Mouse (Mus musculus) kidney, embryonic 14.5 days (tissue): ENCODE results near the gene Rad51b. TPM values are rescaled to one million over a fixed set of nuclear protein-coding genes. Genes with fewer than 3 reads are reported as not detected.

Experiments used
- ATAC-seq: fragments of 200-750 bp; cut with Nextera tagmentation; 2 replicates; pipeline ENCODE4 v1.8.0; 2017; ENCODE audit warnings: moderate number of reproducible peaks, mild to moderate bottlenecking, moderate TSS enrichment, moderate library complexity; ENCODE audit not compliant: low FRiP score, low TSS enrichment
- H3K27ac ChIP-seq: fragments of 300-500 bp; sonication (generic); 2 replicates; pipeline ENCODE4 v1.5.1; 2014; ENCODE audit warnings: low read depth, mild to moderate bottlenecking, low read length, moderate library complexity, mixed read lengths
- H3K27me3 ChIP-seq: fragments of 300-500 bp; sonication (generic); 2 replicates; pipeline ENCODE4 v1.6.1; 2014; ENCODE audit warnings: mild to moderate bottlenecking, low read length; ENCODE audit not compliant: control insufficient read depth, insufficient read depth
- H3K36me3 ChIP-seq: fragments of 300-500 bp; sonication (generic); 2 replicates; pipeline ENCODE4 v1.6.1; 2014; ENCODE audit warnings: low read length, mixed read lengths; ENCODE audit not compliant: control insufficient read depth, insufficient read depth
- H3K4me1 ChIP-seq: fragments of 300-500 bp; sonication (generic); 2 replicates; pipeline ENCODE4 v1.6.1; 2014; ENCODE audit warnings: low read length, mixed read lengths; ENCODE audit not compliant: control insufficient read depth, insufficient read depth
- H3K4me2 ChIP-seq: fragments of 300-500 bp; sonication (generic); replicated peaks from 2 replicates; pipeline ENCODE4 v1.6.1; 2014; ENCODE audit warnings: low read depth, mild to moderate bottlenecking, low read length
- H3K4me3 ChIP-seq: fragments of 300-500 bp; sonication (generic); 2 replicates; pipeline ENCODE4 v1.5.1; 2014; ENCODE audit warnings: mild to moderate bottlenecking, low read length
- H3K9ac ChIP-seq: fragments of 300-500 bp; sonication (generic); 2 replicates; pipeline ENCODE4 v1.6.1; 2014; ENCODE audit warnings: low read depth, mild to moderate bottlenecking, low read length, moderate library complexity
- H3K9me3 ChIP-seq: fragments of 300-500 bp; sonication (generic); 2 replicates; pipeline ENCODE4 v1.6.1; 2016; ENCODE audit warnings: low read length; ENCODE audit not compliant: control insufficient read depth
- WGBS: fragments of 180-500 bp; shearing (Covaris S2); extraction: QIAGEN DNeasy Blood & Tissue Kit; methylation state at CpG from one replicate; pipeline ENCODE4 v1.1.7; 2014; 5-methylcytosine and 5-hydroxymethylcytosine counted together
- polyA plus RNA-seq: library from polyadenylated mRNA; unstranded; fragments of >200 nt; fragmentation: Nextera tagmentation; extraction: Ambion mirVana; gene quantifications from 2 replicates; pipeline ENCODE4 v1.2.1, GENCODE M21; 2014

The Rad51b gene
- polyA plus RNA-seq, 1 experiment from 2014 or later, result 7.2 TPM

DNA sequence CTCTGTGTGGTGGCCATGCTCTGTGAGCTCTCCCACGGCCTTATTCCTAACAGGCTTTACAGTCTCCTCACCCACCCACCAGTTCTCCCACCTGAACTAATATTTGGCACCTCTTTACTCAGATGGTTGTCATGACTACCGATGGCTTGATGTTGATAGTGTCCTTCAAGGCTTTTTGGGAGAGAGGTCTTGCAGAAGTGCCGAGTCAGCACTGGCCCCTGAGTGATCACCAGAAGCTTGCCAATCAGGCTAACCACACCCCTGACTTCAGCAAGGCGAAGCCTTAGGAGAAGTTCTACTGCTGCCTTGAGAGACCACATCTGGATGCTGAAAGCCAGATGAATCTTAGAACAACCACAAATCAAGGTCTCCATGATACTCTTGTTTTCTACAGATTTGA, 209.3 kb downstream of the Rad51b start:
- Histone ChIP-seq H3K4me1 (peaks cover 21% of the 10 kb centered on the region), H3K9ac (no peak overlapping the region), H3K4me2 (no peak overlapping the region), H3K27ac (peak overlapping the region; percentile 79; the same call in 1 of the 2 replicates), H3K27me3 (no peaks in the 10 kb centered on the region), H3K36me3 (no peaks in the 10 kb centered on the region), H3K4me3 (no peak overlapping the region), H3K9me3 (no peaks in the 10 kb centered on the region)
- 65% methylated on average over 4 of the region's 4 CpGs for WGBS
- ATAC-seq, result no peak

DNA sequence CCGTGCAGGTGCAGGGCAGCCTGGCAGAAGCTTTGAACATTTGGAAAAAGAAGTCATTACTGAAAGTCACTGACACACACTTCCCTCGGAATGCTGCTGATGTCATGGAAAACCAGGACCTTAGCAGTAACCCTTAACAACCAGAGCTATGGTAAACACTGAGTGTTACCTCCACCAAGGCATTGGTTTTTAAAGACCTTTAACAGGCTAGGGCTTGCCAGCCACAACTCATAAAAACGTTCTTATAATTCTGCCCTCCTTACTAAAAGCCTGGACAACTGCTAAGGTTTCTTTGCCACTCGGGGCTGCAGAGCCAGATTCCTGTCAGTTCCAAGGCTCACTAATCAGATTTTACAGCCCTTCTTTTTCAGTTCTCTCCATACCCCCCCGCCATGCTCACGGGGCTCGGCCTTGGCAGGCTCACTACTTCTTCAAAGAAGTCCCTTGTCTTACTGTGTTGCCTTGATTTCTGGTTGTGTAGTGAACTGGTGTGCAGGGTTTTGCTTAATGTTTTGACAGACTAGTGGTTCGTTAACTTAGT, 210.1 kb downstream of the Rad51b start:
- ATAC-seq, result peak; percentile 40; the same call in 1 of the 2 replicates
- H3K36me3 ChIP-seq, result no peaks in the 10 kb centered on the region
- WGBS, result 8% methylated on average over 8 of the region's 8 CpGs
- H3K27me3 ChIP-seq, result no peaks in the 10 kb centered on the region
- H3K9ac ChIP-seq, result no peak overlapping the region
- peaks cover 23% of the 10 kb centered on the region for H3K4me1 ChIP-seq
- H3K4me2 ChIP-seq, result no peak overlapping the region
- H3K27ac ChIP-seq, result peak overlapping the region; percentile 79
- H3K4me3 ChIP-seq, result no peak overlapping the region
- no peaks in the 10 kb centered on the region for H3K9me3 ChIP-seq

DNA sequence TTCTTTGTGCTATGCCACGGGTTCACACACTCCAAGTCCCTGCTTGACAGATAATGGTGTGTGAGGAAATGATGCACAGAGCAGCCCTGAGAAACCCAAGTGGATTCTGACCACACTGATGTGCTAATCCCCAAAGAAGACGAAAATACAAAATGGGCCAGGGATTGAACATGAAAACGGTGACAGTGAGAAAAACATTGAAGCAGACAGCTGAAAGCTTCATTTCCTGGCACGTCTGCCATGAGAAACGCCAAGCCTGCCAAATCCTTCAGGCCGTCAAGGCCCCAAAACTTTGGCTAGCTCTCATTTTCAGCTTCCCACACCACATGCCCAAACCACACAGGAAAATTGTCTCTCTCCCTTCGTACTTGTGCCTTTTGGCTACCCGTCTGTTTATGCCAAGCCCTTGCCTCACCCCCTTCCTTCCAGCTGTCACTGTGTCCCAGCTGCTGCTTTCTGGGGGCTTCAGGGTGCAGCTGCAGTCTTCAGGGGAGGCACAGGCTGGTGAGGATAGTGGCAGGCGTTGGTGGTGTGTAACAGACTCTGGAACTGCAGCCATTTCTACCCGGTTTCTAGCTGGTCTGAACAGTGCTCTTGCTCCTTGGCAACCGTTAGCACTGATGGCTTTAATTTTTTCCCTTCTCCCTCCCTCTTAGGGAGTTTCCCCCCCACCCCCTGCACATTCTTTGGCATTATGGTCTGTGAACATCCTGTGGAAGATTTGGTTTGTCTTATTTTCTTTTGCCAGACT, 214.5 kb downstream of the Rad51b start:
- no peaks in the 10 kb centered on the region for H3K36me3 ChIP-seq
- 53% methylated on average over 11 of the region's 11 CpGs for WGBS
- H3K4me3 ChIP-seq, result no peak overlapping the region
- H3K9ac ChIP-seq, result no peak overlapping the region; the same call in 1 of the 2 replicates
- H3K27me3 ChIP-seq, result no peaks in the 10 kb centered on the region
- H3K4me2 ChIP-seq, result no peak overlapping the region
- peaks cover 18% of the 10 kb centered on the region for H3K4me1 ChIP-seq
- ATAC-seq, result peak; percentile 37; the same call in 1 of the 2 replicates
- peak overlapping the region; percentile 83 for H3K27ac ChIP-seq
- no peaks in the 10 kb centered on the region for H3K9me3 ChIP-seq

DNA sequence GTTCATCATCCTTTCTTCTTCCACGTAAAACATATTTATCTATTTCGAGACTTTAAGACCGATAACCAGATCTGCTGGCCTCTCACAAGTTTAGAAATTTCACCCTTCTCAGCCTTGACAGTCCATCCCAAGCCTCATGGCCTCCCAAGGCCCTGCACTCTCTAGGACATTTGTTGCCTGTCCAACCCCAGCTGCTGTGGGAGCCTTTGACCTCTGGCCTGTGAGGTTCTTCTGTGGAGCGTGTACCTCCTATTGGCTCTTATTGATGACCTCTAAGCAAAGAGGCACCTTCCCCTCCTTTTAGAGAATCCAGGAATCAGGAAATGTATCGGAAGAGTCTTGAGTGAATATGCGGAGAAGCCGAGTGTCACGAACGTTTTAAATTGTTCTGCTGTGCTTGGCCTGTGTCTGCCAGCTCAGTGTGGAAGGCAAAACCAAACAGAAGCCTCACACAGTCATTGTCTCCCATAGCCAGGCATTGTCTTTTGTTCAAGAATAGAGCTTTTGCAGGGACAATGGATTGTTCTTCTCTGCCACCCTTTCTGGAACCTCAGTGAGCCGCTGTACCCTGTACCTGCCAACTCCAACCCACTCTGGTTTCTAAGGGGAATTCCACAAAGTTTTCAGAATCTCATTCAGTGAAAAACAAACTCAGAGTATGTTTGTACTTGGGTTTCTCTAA, 215.3 kb downstream of the Rad51b start:
- Histone ChIP-seq H3K4me2 (no peak overlapping the region), H3K27ac (peak overlapping the region; percentile 83), H3K4me3 (no peak overlapping the region), H3K27me3 (no peaks in the 10 kb centered on the region), H3K9ac (no peak overlapping the region), H3K36me3 (no peaks in the 10 kb centered on the region), H3K4me1 (peaks cover 11% of the 10 kb centered on the region), H3K9me3 (no peaks in the 10 kb centered on the region)
- 67% methylated on average over 10 of the region's 10 CpGs for WGBS
- ATAC-seq, result peak; percentile 61; the same call in 1 of the 2 replicates

DNA sequence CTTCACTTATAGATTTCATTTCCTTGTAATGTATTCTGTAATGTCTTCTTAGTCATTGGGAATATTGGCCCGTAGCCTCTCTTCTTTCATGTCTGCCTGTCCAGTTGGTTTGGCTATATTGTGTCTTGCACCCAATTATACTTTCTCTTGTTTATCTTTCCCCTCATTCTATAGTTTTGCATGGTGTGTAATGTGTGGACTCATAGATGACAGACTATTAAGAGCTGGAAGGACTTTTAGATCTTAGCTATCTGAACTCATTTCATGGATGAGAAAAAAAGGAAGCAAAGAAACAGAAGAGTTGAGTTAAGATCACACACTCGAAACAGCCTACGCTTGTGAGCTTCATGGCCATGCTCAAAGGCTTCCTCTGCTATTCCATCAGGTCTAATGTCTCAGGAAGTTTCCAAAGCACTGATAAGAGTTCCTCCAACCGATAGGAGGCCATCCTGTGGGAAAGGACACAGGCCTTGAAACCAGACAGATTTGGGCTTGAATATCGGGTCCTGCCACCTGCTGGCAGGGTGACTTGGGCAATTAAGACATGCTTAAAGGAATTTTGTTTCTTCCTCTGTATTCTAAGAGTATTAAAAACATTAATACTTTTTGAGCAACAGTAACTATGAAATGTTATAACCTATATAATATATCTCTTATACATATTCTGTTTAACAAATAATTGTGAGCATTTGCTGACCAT, 216.1 kb downstream of the Rad51b start:
- Histone ChIP-seq H3K27ac (no peak overlapping the region; the same call in 1 of the 2 replicates), H3K36me3 (no peaks in the 10 kb centered on the region), H3K27me3 (no peaks in the 10 kb centered on the region), H3K9me3 (no peaks in the 10 kb centered on the region), H3K4me1 (peaks cover 11% of the 10 kb centered on the region), H3K4me3 (no peak overlapping the region), H3K9ac (no peak overlapping the region), H3K4me2 (no peak overlapping the region)
- ATAC-seq, result no peak
- WGBS, result 88% methylated on average over 5 of the region's 5 CpGs

DNA sequence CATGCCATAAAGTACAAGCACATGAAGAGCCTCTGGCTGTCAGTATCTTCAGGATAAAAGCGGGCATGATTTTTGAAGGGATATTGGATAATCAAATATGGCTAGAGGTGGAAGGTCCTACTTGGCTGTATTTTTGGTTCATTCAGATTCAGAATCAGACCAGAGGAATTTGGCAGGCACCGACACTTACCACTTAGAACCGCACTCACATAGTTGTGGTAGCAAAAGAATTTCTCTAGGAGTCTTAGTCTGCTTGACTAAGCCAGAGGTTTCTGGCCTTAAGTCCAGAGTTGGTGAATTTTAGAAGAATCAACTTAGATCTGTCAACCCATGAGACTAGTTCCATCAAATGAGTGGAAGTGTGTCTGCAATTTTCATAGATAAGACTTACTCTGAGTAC, 217.6 kb downstream of the Rad51b start:
- WGBS, result 94% methylated on average over 3 of the region's 3 CpGs
- ATAC-seq, result no peak
- peaks cover 11% of the 10 kb centered on the region for H3K4me1 ChIP-seq
- no peak overlapping the region for H3K4me2 ChIP-seq
- no peaks in the 10 kb centered on the region for H3K27me3 ChIP-seq
- peak overlapping the region; percentile 80 for H3K27ac ChIP-seq
- H3K4me3 ChIP-seq, result no peak overlapping the region
- H3K36me3 ChIP-seq, result no peaks in the 10 kb centered on the region
- H3K9me3 ChIP-seq, result no peaks in the 10 kb centered on the region
- no peak overlapping the region for H3K9ac ChIP-seq

DNA sequence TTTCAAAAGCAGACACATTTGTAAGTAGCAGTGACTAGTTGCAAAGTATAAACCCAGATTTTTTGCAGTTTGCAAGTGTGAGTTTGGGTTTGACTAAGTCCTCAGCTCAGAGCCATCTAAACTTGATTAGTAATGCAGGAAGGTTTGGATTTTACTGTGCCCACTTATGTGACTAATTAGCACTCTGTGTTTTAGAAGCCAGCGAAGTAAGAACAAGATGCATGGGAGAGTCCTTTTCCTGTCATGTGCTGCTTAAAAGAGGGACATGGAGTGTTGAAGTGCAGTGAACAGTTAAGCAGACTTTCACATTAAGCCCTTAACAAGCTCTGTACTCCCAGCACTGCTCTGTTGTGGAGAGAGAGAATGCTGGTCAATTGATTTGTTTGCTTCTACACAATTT, 225.3 kb downstream of the Rad51b start:
- 24% methylated on average over 1 of the region's 1 CpGs for WGBS
- no peak overlapping the region for H3K4me2 ChIP-seq
- no peak overlapping the region; the same call in 1 of the 2 replicates for H3K27ac ChIP-seq
- H3K9ac ChIP-seq, result no peak overlapping the region
- no peaks in the 10 kb centered on the region for H3K36me3 ChIP-seq
- H3K4me3 ChIP-seq, result no peak overlapping the region
- ATAC-seq, result no peak
- H3K4me1 ChIP-seq, result 0 out of 2 replicates have a peak, but pooled peaks cover 4% of the 10 kb centered on the region
- no peaks in the 10 kb centered on the region for H3K27me3 ChIP-seq
- H3K9me3 ChIP-seq, result no peaks in the 10 kb centered on the region

DNA sequence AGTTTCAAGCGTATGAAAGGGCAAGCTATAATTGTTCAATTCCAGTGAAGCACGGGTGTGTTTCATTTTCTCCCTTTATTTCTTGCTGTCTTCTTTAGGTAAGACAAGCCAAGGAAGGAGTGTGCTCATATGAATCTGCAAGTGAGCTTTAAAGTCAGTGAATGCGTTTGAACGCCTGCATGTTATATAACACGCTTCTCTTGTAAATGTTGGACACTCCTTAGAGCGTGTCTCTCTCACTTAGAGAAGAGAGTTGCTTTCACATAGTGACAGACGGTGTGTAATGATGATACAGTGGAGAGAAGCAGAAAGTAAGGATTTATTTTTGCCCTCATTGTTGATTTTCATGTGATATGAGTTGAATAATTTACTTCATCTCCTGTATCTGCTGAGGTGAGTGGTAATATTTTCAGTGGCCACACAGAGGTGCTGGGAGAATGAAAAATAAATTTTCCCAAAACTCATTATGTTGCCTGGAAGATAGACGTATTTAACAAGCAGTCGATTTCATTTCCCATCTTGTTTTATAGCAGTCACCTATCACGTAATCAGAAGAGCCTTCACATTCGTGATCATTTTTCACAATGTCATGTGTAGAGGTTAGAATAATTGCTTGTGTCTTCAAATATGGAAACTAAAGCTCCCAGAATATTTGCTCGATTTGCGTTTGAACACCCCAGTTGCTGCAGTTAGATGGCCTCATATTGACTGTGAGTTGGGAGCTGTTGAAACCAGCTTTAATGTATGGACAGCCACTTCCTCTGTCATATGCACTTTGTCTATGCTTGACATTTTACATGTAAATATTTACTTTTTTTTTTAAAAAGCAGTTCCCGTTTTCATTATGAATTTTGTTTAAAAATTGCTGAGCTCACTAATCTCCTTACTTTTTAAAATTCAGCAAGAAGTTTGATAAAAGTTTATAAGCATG, 228.1 kb downstream of the Rad51b start:
- WGBS, result 71% methylated on average over 14 of the region's 14 CpGs
- Histone ChIP-seq H3K4me3 (no peak overlapping the region), H3K9me3 (0 out of 2 replicates have a peak, but pooled peaks cover 4% of the 10 kb centered on the region), H3K36me3 (no peaks in the 10 kb centered on the region), H3K4me2 (no peak overlapping the region), H3K27ac (no peak overlapping the region), H3K27me3 (no peaks in the 10 kb centered on the region), H3K4me1 (0 out of 2 replicates have a peak, but pooled peaks cover 4% of the 10 kb centered on the region), H3K9ac (no peak overlapping the region)
- ATAC-seq, result no peak
